Mouse (Mus musculus): ENCODE results near the gene Lrrfip1. TPM values are rescaled to one million over a fixed set of nuclear protein-coding genes. Genes with fewer than 3 reads are reported as not detected.

Lrrfip1 gene
- polyA plus RNA-seq, 1 experiment, result 31.7 TPM

DNA sequence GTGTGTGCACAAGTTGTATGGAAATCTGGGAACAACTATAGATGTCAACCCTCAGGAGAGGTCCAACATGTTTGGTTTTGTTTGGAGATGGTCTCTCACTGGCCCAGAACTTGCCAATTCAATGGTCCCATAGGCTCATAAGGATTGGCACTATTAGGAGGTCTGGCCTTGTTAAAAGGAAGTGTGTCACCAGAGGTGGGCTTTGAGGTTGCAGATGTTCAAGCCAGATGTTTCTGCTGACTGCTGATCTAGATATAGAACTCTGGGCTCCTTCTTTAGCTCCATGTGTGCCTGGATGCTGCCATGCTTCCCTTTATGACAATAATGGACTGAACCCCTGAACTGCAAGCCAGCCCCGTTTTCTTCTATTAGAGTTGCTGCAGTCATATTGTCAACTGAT, 31.8 kb downstream of the Lrrfip1 start:
- no peak for TF ChIP-seq POLR2A (IDR thresholded peaks at IDR 0.05; ENCODE audit: borderline replicate concordance, extremely low read depth, insufficient read depth, insufficient read length, poor library complexity, severe bottlenecking)
- no peak for TF ChIP-seq CTCF (IDR thresholded peaks at IDR 0.05; ENCODE audit: borderline replicate concordance, extremely low read depth, insufficient read depth, insufficient read length)

GRCm38 (mm10) chr1:91031547-91031946, 33.0 kb downstream of the Lrrfip1 start:
- DNase-seq (ENCODE audit: low read depth), result no peak
- no peak for TF ChIP-seq CTCF (IDR thresholded peaks at IDR 0.05; ENCODE audit: borderline replicate concordance, extremely low read depth, insufficient read depth, insufficient read length)

More for the DNA sequence above, 31.8 kb downstream of the Lrrfip1 start:
- DNase-seq (ENCODE audit: low read depth), result no peak

- TF ChIP-seq CTCF (IDR thresholded peaks at IDR 0.05; ENCODE audit: borderline replicate concordance, extremely low read depth, insufficient read depth, insufficient read length) (no peak), POLR2A (IDR thresholded peaks at IDR 0.05; ENCODE audit: borderline replicate concordance, extremely low read depth, insufficient read depth, insufficient read length, poor library complexity, severe bottlenecking) (no peak)
- DNase-seq (ENCODE audit: low read depth), result no peak
Measured at GRCm38 (mm10) chr1:91032393-91032971, 33.9 kb downstream of the Lrrfip1 start.

DNA sequence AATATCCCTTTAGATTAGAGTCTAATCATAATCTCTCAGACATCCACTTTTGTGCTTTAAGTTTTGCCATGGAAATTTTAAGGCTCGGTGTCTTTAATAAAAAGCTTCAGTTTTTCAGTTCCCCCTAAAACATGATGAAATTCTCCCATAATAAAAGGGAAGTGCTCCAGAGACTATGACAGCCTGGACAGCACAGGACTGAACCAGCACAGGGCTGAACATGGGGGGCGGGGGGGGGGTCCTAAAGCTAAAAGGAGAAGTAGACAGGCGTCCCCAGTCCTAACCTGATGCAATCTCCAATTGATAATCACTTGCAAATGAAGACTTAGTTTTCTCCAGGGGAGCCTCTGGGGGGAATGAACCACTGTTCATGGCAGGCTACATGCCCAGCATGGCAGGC, 36.0 kb downstream of the Lrrfip1 start:
- no peak for DNase-seq (ENCODE audit: low read depth)
- no peak for TF ChIP-seq POLR2A (IDR thresholded peaks at IDR 0.05; ENCODE audit: borderline replicate concordance, extremely low read depth, insufficient read depth, insufficient read length, poor library complexity, severe bottlenecking)
- TF ChIP-seq CTCF (IDR thresholded peaks at IDR 0.05; ENCODE audit: borderline replicate concordance, extremely low read depth, insufficient read depth, insufficient read length), result no peak

DNA sequence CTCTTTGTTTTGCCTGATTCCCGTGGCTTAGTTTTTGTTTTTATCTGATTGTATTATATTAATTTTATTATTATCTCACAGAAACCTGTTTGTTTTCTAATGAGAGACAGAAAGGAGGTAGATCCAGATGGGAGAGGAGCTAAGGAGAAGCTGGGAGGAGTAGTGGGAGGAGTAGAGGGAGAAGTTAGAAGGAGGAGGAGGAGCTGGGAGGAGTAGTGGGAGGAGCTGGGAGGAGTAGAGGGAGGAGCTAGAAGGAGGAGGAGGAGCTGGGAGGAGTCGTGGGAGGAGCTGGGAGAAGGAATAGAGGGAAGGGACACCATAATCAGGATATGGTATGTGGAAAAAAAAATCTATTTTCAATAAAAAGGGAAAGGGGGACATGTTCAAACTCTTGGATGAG, 36.7 kb downstream of the Lrrfip1 start:
- TF ChIP-seq CTCF (IDR thresholded peaks at IDR 0.05; ENCODE audit: borderline replicate concordance, extremely low read depth, insufficient read depth, insufficient read length), result no peak
- no peak for DNase-seq (ENCODE audit: low read depth)

GRCm38 (mm10) chr1:91037213-91037612, 38.7 kb downstream of the Lrrfip1 start:
- no peak for DNase-seq (ENCODE audit: low read depth)
- TF ChIP-seq CTCF (IDR thresholded peaks at IDR 0.05; ENCODE audit: borderline replicate concordance, extremely low read depth, insufficient read depth, insufficient read length) (no peak), POLR2A (IDR thresholded peaks at IDR 0.05; ENCODE audit: borderline replicate concordance, extremely low read depth, insufficient read depth, insufficient read length, poor library complexity, severe bottlenecking) (no peak)

DNA sequence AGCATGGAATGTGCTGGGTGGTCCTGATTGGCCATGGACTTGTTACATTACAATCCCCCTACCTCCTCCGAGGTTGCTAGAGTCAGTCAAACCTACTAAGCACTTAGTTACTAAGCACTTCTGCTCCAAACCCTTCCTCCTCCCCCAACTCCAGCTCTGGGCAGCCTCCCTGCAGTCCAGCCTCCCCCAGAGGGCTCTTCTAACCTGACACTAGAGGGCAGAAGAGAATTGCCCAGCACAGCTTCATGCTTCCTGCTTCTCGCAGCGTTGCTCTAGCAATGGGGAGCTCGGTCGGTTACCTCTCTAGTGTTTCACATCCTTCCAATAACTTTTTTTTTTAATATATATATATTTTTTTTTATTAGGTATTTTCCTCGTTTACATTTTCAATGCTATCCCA, 39.5 kb downstream of the Lrrfip1 start:
- TF ChIP-seq POLR2A (IDR thresholded peaks at IDR 0.05; ENCODE audit: borderline replicate concordance, extremely low read depth, insufficient read depth, insufficient read length, poor library complexity, severe bottlenecking), result no peak
- TF ChIP-seq CTCF (IDR thresholded peaks at IDR 0.05; ENCODE audit: borderline replicate concordance, extremely low read depth, insufficient read depth, insufficient read length), result no peak
- DNase-seq (ENCODE audit: low read depth), result no peak

- DNase-seq (ENCODE audit: low read depth), result peak; percentile 64
- TF ChIP-seq POLR2A (IDR thresholded peaks at IDR 0.05; ENCODE audit: borderline replicate concordance, extremely low read depth, insufficient read depth, insufficient read length, poor library complexity, severe bottlenecking), result no peak
- TF ChIP-seq CTCF (IDR thresholded peaks at IDR 0.05; ENCODE audit: borderline replicate concordance, extremely low read depth, insufficient read depth, insufficient read length), result no peak
Measured at GRCm38 (mm10) chr1:91038531-91038930, 40.0 kb downstream of the Lrrfip1 start.

DNA sequence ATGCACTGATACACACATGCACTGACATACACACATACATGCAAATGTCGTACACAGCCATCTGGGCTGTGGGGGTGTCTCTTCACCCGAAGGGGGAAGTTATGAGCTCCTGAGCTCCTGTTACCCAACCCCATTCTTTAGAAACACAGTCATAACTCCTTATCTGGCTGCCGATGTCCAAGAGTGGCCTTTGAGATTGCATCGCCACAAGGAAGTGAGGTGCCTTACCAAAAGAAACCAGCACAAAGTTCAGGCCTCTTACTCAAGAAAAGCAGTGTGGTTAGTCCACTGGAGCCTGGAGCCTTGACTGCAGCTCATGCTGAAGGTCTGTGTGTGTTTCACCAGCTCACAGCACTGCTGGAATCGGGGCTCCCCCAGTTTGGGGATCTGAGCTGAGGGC, 43.1 kb downstream of the Lrrfip1 start:
- DNase-seq (ENCODE audit: low read depth), result no peak
- TF ChIP-seq POLR2A (IDR thresholded peaks at IDR 0.05; ENCODE audit: borderline replicate concordance, extremely low read depth, insufficient read depth, insufficient read length, poor library complexity, severe bottlenecking) (no peak), CTCF (IDR thresholded peaks at IDR 0.05; ENCODE audit: borderline replicate concordance, extremely low read depth, insufficient read depth, insufficient read length) (no peak)

DNA sequence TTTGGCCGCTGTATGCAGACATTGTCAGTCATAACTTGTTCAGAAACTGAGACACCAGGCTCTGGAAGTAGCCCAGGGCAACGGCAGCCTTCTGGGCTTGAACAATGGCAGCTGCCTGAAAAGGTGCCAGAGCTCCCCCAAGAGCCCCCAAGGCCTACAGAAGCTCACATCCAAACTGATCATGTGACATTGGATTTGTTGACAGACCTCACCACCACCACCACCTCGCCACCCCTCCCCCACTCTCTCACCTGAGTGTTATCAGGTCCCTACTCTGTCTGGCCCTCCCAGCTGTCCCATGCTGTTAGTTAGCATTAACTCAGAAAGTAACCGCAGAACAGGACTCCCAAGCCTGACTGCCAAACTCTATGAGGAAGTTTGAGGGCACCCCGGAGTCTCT, 44.7 kb downstream of the Lrrfip1 start:
- peak; percentile 68 for DNase-seq (ENCODE audit: low read depth)

GRCm38 (mm10) chr1:91044176-91044575, 45.6 kb downstream of the Lrrfip1 start:
- TF ChIP-seq POLR2A (IDR thresholded peaks at IDR 0.05; ENCODE audit: borderline replicate concordance, extremely low read depth, insufficient read depth, insufficient read length, poor library complexity, severe bottlenecking), result no peak
- TF ChIP-seq CTCF (IDR thresholded peaks at IDR 0.05; ENCODE audit: borderline replicate concordance, extremely low read depth, insufficient read depth, insufficient read length), result no peak
- DNase-seq (ENCODE audit: low read depth), result no peak

More for the DNA sequence above, 44.7 kb downstream of the Lrrfip1 start:
- TF ChIP-seq POLR2A (IDR thresholded peaks at IDR 0.05; ENCODE audit: borderline replicate concordance, extremely low read depth, insufficient read depth, insufficient read length, poor library complexity, severe bottlenecking) (no peak), CTCF (IDR thresholded peaks at IDR 0.05; ENCODE audit: borderline replicate concordance, extremely low read depth, insufficient read depth, insufficient read length) (no peak)

DNA sequence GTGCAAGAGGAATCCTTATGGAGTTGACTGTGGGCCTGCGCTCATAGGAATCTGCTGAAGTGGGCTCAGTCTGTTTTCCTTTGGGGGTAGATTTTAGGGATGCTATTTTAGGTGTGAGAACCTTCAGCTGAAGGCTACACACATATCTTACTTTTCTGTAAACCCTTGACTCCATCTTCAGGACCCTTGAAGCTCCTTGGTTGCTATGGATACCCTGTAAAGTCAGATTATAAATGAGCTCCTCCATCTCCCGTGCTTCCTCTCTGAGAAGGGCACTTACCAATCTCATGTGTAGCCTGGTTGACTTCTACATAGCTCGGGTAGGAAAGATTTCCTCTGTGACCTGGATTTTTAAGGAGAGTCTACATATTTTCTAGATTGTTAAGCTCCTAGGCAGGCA, 46.1 kb downstream of the Lrrfip1 start:
- DNase-seq (ENCODE audit: low read depth), result no peak
- TF ChIP-seq POLR2A (IDR thresholded peaks at IDR 0.05; ENCODE audit: borderline replicate concordance, extremely low read depth, insufficient read depth, insufficient read length, poor library complexity, severe bottlenecking), result no peak
- no peak for TF ChIP-seq CTCF (IDR thresholded peaks at IDR 0.05; ENCODE audit: borderline replicate concordance, extremely low read depth, insufficient read depth, insufficient read length)

GRCm38 (mm10) chr1:91046237-91046636, 47.7 kb downstream of the Lrrfip1 start:
- TF ChIP-seq POLR2A (IDR thresholded peaks at IDR 0.05; ENCODE audit: borderline replicate concordance, extremely low read depth, insufficient read depth, insufficient read length, poor library complexity, severe bottlenecking), result no peak
- TF ChIP-seq CTCF (IDR thresholded peaks at IDR 0.05; ENCODE audit: borderline replicate concordance, extremely low read depth, insufficient read depth, insufficient read length), result no peak
- no peak for DNase-seq (ENCODE audit: low read depth)

Measured in brain, embryonic 14.5 days (tissue).